ENCODE assay signal across 14 mouse cellular contexts in genomic region chr9:116912493-116912847, GRCm38 (mm10).
DNase-seq lines count a peak whose midpoint lies in the region; ATAC-seq lines count a peak whose summit lies in the region.
"Had no signal": no experiment of that assay in that cellular context is flagged by ENCODE, and none has a peak within 500 bp of the region (broad histone marks: within the 10 kb centered on the region; RNA-seq: fewer than 3 reads in every experiment).

No protein-coding gene starts in this region.

- no peak for DNase-seq in heart, adult 11 months
- no peak for DNase-seq in midbrain, embryonic 10.5 days (ENCODE audit: low spot score)
- no peak for DNase-seq in embryonic facial prominence, embryonic 14.5 days (ENCODE audit: low spot score)
- no peak for DNase-seq in left cerebral cortex, postnatal 4 days
- DNase-seq in heart, adult 8-10 months (ENCODE audit: low spot score) = no peak
- DNase-seq: cerebellum, adult 9-10 months; gastrocnemius, postnatal 36 days; kidney, adult 18-20 months; liver, postnatal 0 days; right cerebral cortex, postnatal 14 days; thymus, postnatal 4 days had no signal

- intact Hi-C loops in left cerebral cortex, postnatal 4 days (cut with DNase I) = no loop called here

- H3K9ac ChIP-seq in heart, embryonic 13.5 days = no peak overlapping the region
- no peak overlapping the region for H3K9ac ChIP-seq in midbrain, embryonic 16.5 days (ENCODE audit: low read depth, low read length)
- H3K9ac ChIP-seq in embryonic facial prominence, embryonic 14.5 days (ENCODE audit: low read depth, low read length) = no peak overlapping the region
- H3K9ac ChIP-seq in neural tube, embryonic 15.5 days (replicated peaks) = no peak overlapping the region
- H3K9ac ChIP-seq: liver, postnatal 0 days had no signal

- no peak overlapping the region for H3K4me2 ChIP-seq in heart, embryonic 13.5 days
- no peak overlapping the region for H3K4me2 ChIP-seq in midbrain, embryonic 16.5 days (ENCODE audit: low read length)
- H3K4me2 ChIP-seq in embryonic facial prominence, embryonic 14.5 days (ENCODE audit: low read depth, low read length) = no peak overlapping the region
- no peak overlapping the region for H3K4me2 ChIP-seq in neural tube, embryonic 15.5 days

- H3K27ac ChIP-seq in heart, embryonic 13.5 days (replicated peaks) = peak overlapping the region; percentile 66
- H3K27ac ChIP-seq in midbrain, embryonic 10.5 days (replicated peaks) = 0 out of 2 replicates have a peak overlapping the region, but pooled peaks have one; percentile 3
- H3K27ac ChIP-seq in midbrain, embryonic 16.5 days (ENCODE audit: low read length) = no peak overlapping the region
- peak overlapping the region; percentile 6 for H3K27ac ChIP-seq in embryonic facial prominence, embryonic 14.5 days (replicated peaks; ENCODE audit: low read depth, low read length)
- peak overlapping the region; percentile 23; the same call in 1 of the 2 replicates for H3K27ac ChIP-seq in neural tube, embryonic 15.5 days (replicated peaks)

- H3K9me3 ChIP-seq in heart, embryonic 13.5 days = no peaks in the 10 kb centered on the region
- H3K9me3 ChIP-seq in midbrain, embryonic 10.5 days (replicated peaks) = no peaks in the 10 kb centered on the region
- H3K9me3 ChIP-seq in midbrain, embryonic 16.5 days (replicated peaks; ENCODE audit: control insufficient read depth, low read length, poor library complexity, severe bottlenecking) = no peaks in the 10 kb centered on the region
- no peaks in the 10 kb centered on the region for H3K9me3 ChIP-seq in embryonic facial prominence, embryonic 14.5 days (ENCODE audit: control insufficient read depth, low read length)
- no peaks in the 10 kb centered on the region for H3K9me3 ChIP-seq in neural tube, embryonic 15.5 days (replicated peaks)

- H3K36me3 ChIP-seq in heart, embryonic 13.5 days = no peaks in the 10 kb centered on the region
- no peaks in the 10 kb centered on the region for H3K36me3 ChIP-seq in midbrain, embryonic 10.5 days
- no peaks in the 10 kb centered on the region for H3K36me3 ChIP-seq in midbrain, embryonic 16.5 days (ENCODE audit: control insufficient read depth, insufficient read depth, low read length)
- H3K36me3 ChIP-seq in embryonic facial prominence, embryonic 14.5 days (ENCODE audit: control insufficient read depth, insufficient read depth, low read length) = no peaks in the 10 kb centered on the region
- no peaks in the 10 kb centered on the region for H3K36me3 ChIP-seq in neural tube, embryonic 15.5 days

- 29% methylated on average over 3 of the region's 3 CpGs for WGBS in heart, embryonic 13.5 days
- 21% methylated on average over 3 of the region's 3 CpGs for WGBS in midbrain, embryonic 10.5 days
- 20% methylated on average over 3 of the region's 3 CpGs for WGBS in midbrain, embryonic 16.5 days
- 36% methylated on average over 3 of the region's 3 CpGs for WGBS in embryonic facial prominence, embryonic 14.5 days
- 26% methylated on average over 3 of the region's 3 CpGs for WGBS in neural tube, embryonic 15.5 days

- H3K4me1 ChIP-seq in heart, embryonic 13.5 days = peaks cover 19% of the 10 kb centered on the region
- H3K4me1 ChIP-seq in midbrain, embryonic 10.5 days = peaks cover 15% of the 10 kb centered on the region
- peaks cover 13% of the 10 kb centered on the region for H3K4me1 ChIP-seq in midbrain, embryonic 16.5 days (ENCODE audit: control insufficient read depth, insufficient read depth, low read length)
- peaks cover 15% of the 10 kb centered on the region; the same call in 1 of the 2 replicates for H3K4me1 ChIP-seq in embryonic facial prominence, embryonic 14.5 days (ENCODE audit: control insufficient read depth, insufficient read depth, low read length)
- H3K4me1 ChIP-seq in neural tube, embryonic 15.5 days = peaks cover 14% of the 10 kb centered on the region

- no peak overlapping the region for H3K4me3 ChIP-seq in heart, embryonic 13.5 days
- no peak overlapping the region for H3K4me3 ChIP-seq in midbrain, embryonic 10.5 days
- no peak overlapping the region for H3K4me3 ChIP-seq in midbrain, embryonic 16.5 days (ENCODE audit: low read depth, low read length)
- no peak overlapping the region for H3K4me3 ChIP-seq in embryonic facial prominence, embryonic 14.5 days (ENCODE audit: low read depth, low read length)
- H3K4me3 ChIP-seq in neural tube, embryonic 15.5 days (replicated peaks) = no peak overlapping the region

- ATAC-seq in heart, embryonic 13.5 days (ENCODE audit: extremely low read depth, insufficient number of reproducible peaks, low FRiP score, low TSS enrichment) = no peak
- no peak for ATAC-seq in midbrain, embryonic 16.5 days
- no peak for ATAC-seq in embryonic facial prominence, embryonic 14.5 days (ENCODE audit: low read depth)
- no peak for ATAC-seq in neural tube, embryonic 15.5 days (ENCODE audit: low FRiP score)
- ATAC-seq: liver, postnatal 0 days had no signal

- no peaks in the 10 kb centered on the region for H3K27me3 ChIP-seq in heart, embryonic 13.5 days (replicated peaks)
- H3K27me3 ChIP-seq in midbrain, embryonic 10.5 days (ENCODE audit: low read depth, poor library complexity, severe bottlenecking) = peaks cover 49% of the 10 kb centered on the region
- H3K27me3 ChIP-seq in midbrain, embryonic 16.5 days (ENCODE audit: control insufficient read depth, insufficient read depth, low read depth, low read length) = peaks cover 2% of the 10 kb centered on the region; the same call in 1 of the 2 replicates
- no peaks in the 10 kb centered on the region for H3K27me3 ChIP-seq in embryonic facial prominence, embryonic 14.5 days (replicated peaks; ENCODE audit: control insufficient read depth, insufficient read depth, low read length)
- H3K27me3 ChIP-seq in neural tube, embryonic 15.5 days (replicated peaks) = no peaks in the 10 kb centered on the region
